Mouse (Mus musculus): ENCODE data around the gene Myb. TPM values are rescaled to one million over a fixed set of nuclear protein-coding genes. Genes with fewer than 3 reads are reported as not detected.

Myb gene
- polyA plus RNA-seq, 1 experiment from 2014 or later: 1.0 TPM

DNA sequence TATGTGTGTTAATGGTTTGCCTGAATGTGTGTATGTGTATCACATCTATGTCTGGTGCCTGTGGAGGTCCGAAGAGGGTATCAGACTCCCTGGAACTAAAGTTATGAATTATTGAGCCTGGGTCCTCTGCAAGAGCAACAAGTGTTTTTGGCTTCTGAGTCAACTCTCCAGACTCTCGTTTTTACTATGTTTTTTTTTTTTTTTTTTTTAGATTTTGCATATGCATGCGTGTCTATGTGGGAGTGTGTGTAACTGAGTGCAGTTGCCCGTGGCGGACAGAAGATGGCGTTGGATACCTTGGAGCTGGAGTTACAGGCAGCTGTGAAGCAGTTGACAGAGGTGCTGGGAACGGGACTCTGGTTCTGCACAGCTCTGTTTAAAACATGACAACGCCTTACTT is 7.7 kb upstream of the Myb start:
- Histone ChIP-seq H3K4me2 (ENCODE audit: low read length) (no peak overlapping the region), H3K27me3 (ENCODE audit: control insufficient read depth, insufficient read depth, low read length) (peaks cover 5% of the 10 kb centered on the region), H3K36me3 (ENCODE audit: control insufficient read depth, insufficient read depth, low read length) (no peaks in the 10 kb centered on the region), H3K4me1 (ENCODE audit: control insufficient read depth in 2 of 2, insufficient read depth in 2 of 2, low read length in 2 of 2) (peaks cover 2 to 4% of the 10 kb centered on the region in 2 experiments; a peak in 3 of 4 replicates), H3K4me3 (ENCODE audit: control insufficient read depth in 1 of 2, insufficient read depth in 1 of 2, low read depth in 1 of 2, low read length in 2 of 2) (no peak overlapping the region), H3K27ac (replicated peaks in 1 of 2; ENCODE audit: control insufficient read depth in 1 of 2, insufficient read depth in 1 of 2, low read depth in 2 of 2, low read length in 2 of 2) (no peak overlapping the region), H3K9me3 (ENCODE audit: control insufficient read depth, low read length) (no peaks in the 10 kb centered on the region), H3K9ac (ENCODE audit: low read length) (no peak overlapping the region)
- WGBS: 92% methylated on average over 8 of the region's 8 CpGs
- ATAC-seq (ENCODE audit: insufficient number of reproducible peaks, insufficient read depth, low FRiP score, low read depth): no peak

DNA sequence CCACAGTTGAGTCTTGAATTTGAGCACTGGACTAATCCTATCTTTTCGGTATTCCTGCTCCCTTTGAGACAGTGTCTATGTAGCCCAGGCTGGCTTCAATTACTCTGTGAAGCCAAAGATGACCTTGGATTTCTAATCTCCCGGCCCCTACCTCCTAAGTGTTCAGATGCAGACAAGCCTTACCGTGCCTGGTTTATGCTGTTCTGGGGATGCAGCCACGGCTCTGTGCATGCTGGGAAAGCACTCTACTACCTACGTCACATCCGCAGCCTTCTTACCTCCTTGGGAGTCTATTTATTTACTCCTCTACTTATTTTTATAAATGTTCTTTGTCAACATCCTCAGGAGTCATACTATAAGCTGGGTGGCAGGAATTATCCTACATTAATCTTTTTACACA is 7.1 kb upstream of the Myb start:
- WGBS: 91% methylated on average over 6 of the region's 6 CpGs
- H3K4me1 ChIP-seq (ENCODE audit: control insufficient read depth in 2 of 2, insufficient read depth in 2 of 2, low read length in 2 of 2): no peaks in the 10 kb centered on the region; a peak in 1 of 4 replicates
- no peak overlapping the region for H3K27ac ChIP-seq (replicated peaks in 1 of 2; ENCODE audit: control insufficient read depth in 1 of 2, insufficient read depth in 1 of 2, low read depth in 2 of 2, low read length in 2 of 2)
- no peaks in the 10 kb centered on the region for H3K9me3 ChIP-seq (ENCODE audit: control insufficient read depth, low read length)
- peaks cover 7% of the 10 kb centered on the region for H3K27me3 ChIP-seq (ENCODE audit: control insufficient read depth, insufficient read depth, low read length)
- ATAC-seq (ENCODE audit: insufficient number of reproducible peaks, insufficient read depth, low FRiP score, low read depth): no peak
- no peaks in the 10 kb centered on the region for H3K36me3 ChIP-seq (ENCODE audit: control insufficient read depth, insufficient read depth, low read length)
- H3K4me3 ChIP-seq (ENCODE audit: control insufficient read depth in 1 of 2, insufficient read depth in 1 of 2, low read depth in 1 of 2, low read length in 2 of 2): no peak overlapping the region
- H3K9ac ChIP-seq (ENCODE audit: low read length): no peak overlapping the region
- H3K4me2 ChIP-seq (ENCODE audit: low read length): no peak overlapping the region

DNA sequence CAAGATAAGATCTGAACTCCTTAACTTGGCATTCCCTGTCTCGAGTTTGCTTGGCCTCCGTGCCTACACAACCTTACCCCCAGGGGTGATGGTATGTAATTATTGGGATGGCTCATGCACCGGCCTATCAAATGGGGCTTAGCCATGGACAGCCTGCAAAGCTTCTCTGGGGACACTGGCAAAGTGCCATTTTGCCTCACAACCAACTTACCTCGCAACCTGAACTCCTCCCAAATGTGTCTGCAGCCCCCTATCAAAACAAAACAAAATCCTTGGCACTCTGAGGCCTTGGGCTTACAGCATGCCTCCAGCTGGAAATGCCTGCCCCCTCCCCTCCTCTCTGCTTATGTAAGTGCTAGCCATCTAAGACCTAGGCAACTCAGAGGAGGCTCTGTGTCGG is 6.4 kb upstream of the Myb start:
- Histone ChIP-seq H3K27me3 (ENCODE audit: control insufficient read depth, insufficient read depth, low read length) (peaks cover 12% of the 10 kb centered on the region), H3K4me1 (ENCODE audit: control insufficient read depth in 2 of 2, insufficient read depth in 2 of 2, low read length in 2 of 2) (no peaks in the 10 kb centered on the region), H3K9ac (ENCODE audit: low read length) (no peak overlapping the region), H3K4me2 (ENCODE audit: low read length) (no peak overlapping the region), H3K9me3 (ENCODE audit: control insufficient read depth, low read length) (no peaks in the 10 kb centered on the region), H3K27ac (replicated peaks in 1 of 2; ENCODE audit: control insufficient read depth in 1 of 2, insufficient read depth in 1 of 2, low read depth in 2 of 2, low read length in 2 of 2) (no peak overlapping the region), H3K36me3 (ENCODE audit: control insufficient read depth, insufficient read depth, low read length) (no peaks in the 10 kb centered on the region), H3K4me3 (ENCODE audit: control insufficient read depth in 1 of 2, insufficient read depth in 1 of 2, low read depth in 1 of 2, low read length in 2 of 2) (no peak overlapping the region)
- no peak for ATAC-seq (ENCODE audit: insufficient number of reproducible peaks, insufficient read depth, low FRiP score, low read depth)
- WGBS: 80% methylated on average over 5 of the region's 5 CpGs

DNA sequence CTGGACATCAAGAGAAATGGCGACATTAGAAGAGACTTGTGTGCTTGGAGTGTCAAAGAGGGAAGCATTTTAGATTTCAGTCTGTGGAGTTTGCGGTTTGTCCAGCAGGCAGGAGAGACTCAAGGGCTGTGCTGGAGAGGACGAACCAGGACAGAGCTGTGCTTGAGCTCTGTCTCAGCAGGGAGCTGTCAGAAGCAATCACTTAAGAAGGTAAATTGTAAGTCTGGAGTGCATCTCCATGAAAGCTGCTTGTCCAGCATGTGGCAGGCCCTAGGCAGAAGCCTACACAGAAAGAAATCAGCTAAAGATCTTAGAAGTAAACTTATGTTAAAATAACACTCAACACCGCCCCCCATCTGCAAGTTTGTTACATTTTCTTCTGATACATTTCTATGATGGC is 4.6 kb upstream of the Myb start:
- H3K4me1 ChIP-seq (ENCODE audit: control insufficient read depth in 2 of 2, insufficient read depth in 2 of 2, low read length in 2 of 2): peaks cover under 1 to 2% of the 10 kb centered on the region in 2 experiments; a peak in 1 of 4 replicates
- no peaks in the 10 kb centered on the region for H3K36me3 ChIP-seq (ENCODE audit: control insufficient read depth, insufficient read depth, low read length)
- no peak for ATAC-seq (ENCODE audit: insufficient number of reproducible peaks, insufficient read depth, low FRiP score, low read depth)
- peaks cover 18% of the 10 kb centered on the region for H3K27me3 ChIP-seq (ENCODE audit: control insufficient read depth, insufficient read depth, low read length)
- 77% methylated on average over 4 of the region's 4 CpGs for WGBS
- H3K9me3 ChIP-seq (ENCODE audit: control insufficient read depth, low read length): no peaks in the 10 kb centered on the region
- H3K9ac ChIP-seq (ENCODE audit: low read length): no peak overlapping the region
- no peak overlapping the region for H3K4me3 ChIP-seq (ENCODE audit: control insufficient read depth in 1 of 2, insufficient read depth in 1 of 2, low read depth in 1 of 2, low read length in 2 of 2)
- no peak overlapping the region for H3K4me2 ChIP-seq (ENCODE audit: low read length)
- H3K27ac ChIP-seq (replicated peaks in 1 of 2; ENCODE audit: control insufficient read depth in 1 of 2, insufficient read depth in 1 of 2, low read depth in 2 of 2, low read length in 2 of 2): no peak overlapping the region

DNA sequence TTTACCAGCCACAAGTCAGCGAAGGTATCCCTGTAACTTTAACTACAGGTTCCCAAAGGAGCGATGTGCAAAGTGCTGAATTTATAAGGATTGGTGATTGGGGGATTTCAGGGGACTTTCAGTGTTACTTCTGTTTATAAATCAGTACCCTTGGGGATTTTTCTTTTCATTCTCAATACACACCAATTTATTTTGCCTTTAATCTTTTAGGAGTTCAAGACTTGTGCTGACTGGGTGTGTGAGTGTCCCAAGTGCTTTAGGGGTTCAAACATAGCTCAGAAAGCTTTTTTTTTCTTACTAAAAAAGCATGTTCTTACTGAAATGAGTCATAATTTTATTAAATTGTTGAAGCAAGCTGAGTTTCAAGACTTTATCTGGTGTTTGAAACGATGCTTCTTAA is 1.3 kb upstream of the Myb start:
- no peak overlapping the region for H3K9ac ChIP-seq (ENCODE audit: low read length)
- H3K27ac ChIP-seq (replicated peaks in 1 of 2; ENCODE audit: control insufficient read depth in 1 of 2, insufficient read depth in 1 of 2, low read depth in 2 of 2, low read length in 2 of 2): no peak overlapping the region
- peaks cover 36% of the 10 kb centered on the region for H3K27me3 ChIP-seq (ENCODE audit: control insufficient read depth, insufficient read depth, low read length)
- no peak overlapping the region for H3K4me3 ChIP-seq (ENCODE audit: control insufficient read depth in 1 of 2, insufficient read depth in 1 of 2, low read depth in 1 of 2, low read length in 2 of 2)
- WGBS: 55% methylated on average over 3 of the region's 3 CpGs
- no peak for ATAC-seq (ENCODE audit: insufficient number of reproducible peaks, insufficient read depth, low FRiP score, low read depth)
- no peaks in the 10 kb centered on the region for H3K9me3 ChIP-seq (ENCODE audit: control insufficient read depth, low read length)
- H3K4me2 ChIP-seq (ENCODE audit: low read length): no peak overlapping the region
- H3K4me1 ChIP-seq (ENCODE audit: control insufficient read depth in 2 of 2, insufficient read depth in 2 of 2, low read length in 2 of 2): peaks cover 2 to 21% of the 10 kb centered on the region in 2 experiments; a peak in 2 of 4 replicates
- no peaks in the 10 kb centered on the region for H3K36me3 ChIP-seq (ENCODE audit: control insufficient read depth, insufficient read depth, low read length)

DNA sequence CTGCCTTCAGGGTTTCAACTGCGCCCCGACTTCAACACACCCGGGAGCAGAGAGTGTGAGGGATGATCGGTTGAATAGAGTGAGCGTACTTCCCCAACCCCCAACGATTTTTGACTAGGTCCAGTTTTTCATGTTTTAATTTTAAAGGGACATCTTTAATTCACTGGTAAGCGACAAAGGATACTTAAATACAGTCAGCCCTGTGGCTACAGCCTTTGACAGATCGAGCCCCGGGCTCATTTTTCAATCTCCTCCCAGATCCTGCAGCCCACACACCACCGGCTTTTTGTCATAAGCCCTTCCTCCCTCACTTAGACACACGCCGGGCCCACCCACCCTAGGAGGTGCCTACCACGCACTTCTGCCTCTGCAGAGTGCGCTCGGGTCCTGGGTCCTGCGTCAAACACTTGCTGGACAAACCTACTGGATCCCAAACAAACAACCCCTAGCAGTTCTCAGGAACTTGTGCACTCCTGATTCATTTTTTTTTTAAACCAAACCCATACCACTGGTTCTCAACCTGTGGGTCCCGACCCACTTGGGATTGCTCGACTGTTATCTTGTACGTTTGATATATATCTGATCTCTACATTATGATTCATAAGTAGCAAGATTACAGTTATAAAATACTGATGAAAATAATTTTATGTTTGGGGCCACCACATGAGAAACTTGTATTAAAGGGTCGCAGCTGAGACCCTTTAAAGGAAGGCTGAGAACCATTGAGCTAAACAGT is 743 bp upstream of the Myb start:
- no peaks in the 10 kb centered on the region for H3K9me3 ChIP-seq (ENCODE audit: control insufficient read depth, low read length)
- peaks cover 37% of the 10 kb centered on the region for H3K27me3 ChIP-seq (ENCODE audit: control insufficient read depth, insufficient read depth, low read length)
- peaks cover 2 to 21% of the 10 kb centered on the region in 2 experiments; a peak in 2 of 4 replicates for H3K4me1 ChIP-seq (ENCODE audit: control insufficient read depth in 2 of 2, insufficient read depth in 2 of 2, low read length in 2 of 2)
- H3K27ac ChIP-seq (replicated peaks in 1 of 2; ENCODE audit: control insufficient read depth in 1 of 2, insufficient read depth in 1 of 2, low read depth in 2 of 2, low read length in 2 of 2): no peak overlapping the region
- peak overlapping the region; percentile 65 to 74 for H3K4me3 ChIP-seq (ENCODE audit: control insufficient read depth in 1 of 2, insufficient read depth in 1 of 2, low read depth in 1 of 2, low read length in 2 of 2)
- H3K4me2 ChIP-seq (ENCODE audit: low read length): peak overlapping the region; percentile 99
- H3K36me3 ChIP-seq (ENCODE audit: control insufficient read depth, insufficient read depth, low read length): no peaks in the 10 kb centered on the region
- 4% methylated on average over 20 of the region's 20 CpGs for WGBS
- peak overlapping the region; percentile 82 for H3K9ac ChIP-seq (ENCODE audit: low read length)
- ATAC-seq (ENCODE audit: insufficient number of reproducible peaks, insufficient read depth, low FRiP score, low read depth): 0 out of 2 replicates have a peak, but pooled peaks have one; percentile 3

DNA sequence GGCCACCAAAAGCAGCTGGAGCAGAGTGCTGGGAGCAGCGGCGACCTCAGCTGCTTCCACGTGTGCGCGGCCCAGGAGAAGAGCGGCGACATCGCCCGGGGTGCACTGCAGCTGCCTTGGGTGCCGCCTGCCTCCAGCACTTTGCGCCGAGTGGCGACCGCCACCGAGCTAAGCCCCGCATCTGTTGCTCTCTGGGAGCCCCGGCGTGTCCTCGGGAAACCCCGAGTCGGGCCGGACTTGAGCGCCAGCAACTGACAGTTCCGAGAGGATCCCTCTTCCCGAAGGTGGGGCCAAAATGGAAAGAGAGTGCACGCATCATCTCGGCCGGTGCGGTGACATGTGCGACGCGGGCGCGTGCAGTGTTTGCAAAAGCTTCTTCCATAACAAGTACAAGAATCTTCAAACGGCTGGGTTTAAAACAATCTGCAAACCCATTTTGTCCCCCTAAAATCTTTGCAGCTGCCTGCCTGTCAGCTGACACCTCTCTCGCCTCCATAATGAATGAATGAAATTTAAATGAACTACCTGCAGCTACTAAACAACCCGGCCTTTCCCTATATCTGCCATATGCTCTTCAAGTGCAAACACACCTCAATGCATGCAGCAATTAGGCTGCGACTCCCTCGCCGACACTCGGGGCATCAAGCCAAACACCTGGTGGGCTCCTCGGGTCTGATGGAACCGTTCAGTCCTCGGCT is 938 bp downstream of the Myb start:
- WGBS: under 1% methylated on average over 44 of the region's 44 CpGs
- H3K4me3 ChIP-seq (ENCODE audit: control insufficient read depth in 1 of 2, insufficient read depth in 1 of 2, low read depth in 1 of 2, low read length in 2 of 2): peak overlapping the region; percentile 51 to 74
- no peak for ATAC-seq (ENCODE audit: insufficient number of reproducible peaks, insufficient read depth, low FRiP score, low read depth)

More for the DNA sequence above, 938 bp downstream of the Myb start:
- H3K4me2 ChIP-seq (ENCODE audit: low read length): peak overlapping the region; percentile 99
- no peak overlapping the region for H3K27ac ChIP-seq (replicated peaks in 1 of 2; ENCODE audit: control insufficient read depth in 1 of 2, insufficient read depth in 1 of 2, low read depth in 2 of 2, low read length in 2 of 2)
- no peaks in the 10 kb centered on the region for H3K9me3 ChIP-seq (ENCODE audit: control insufficient read depth, low read length)
- peaks cover 42% of the 10 kb centered on the region for H3K27me3 ChIP-seq (ENCODE audit: control insufficient read depth, insufficient read depth, low read length)
- no peaks in the 10 kb centered on the region for H3K36me3 ChIP-seq (ENCODE audit: control insufficient read depth, insufficient read depth, low read length)
- H3K4me1 ChIP-seq (ENCODE audit: control insufficient read depth in 2 of 2, insufficient read depth in 2 of 2, low read length in 2 of 2): peaks cover 2 to 21% of the 10 kb centered on the region in 2 experiments; a peak in 2 of 4 replicates
- H3K9ac ChIP-seq (ENCODE audit: low read length): peak overlapping the region; percentile 82

All from heart, embryonic 14.5 days (tissue).